Mouse (Mus musculus) spleen, adult 2 months (tissue): Measurements from ENCODE around the gene Rbm44. TPM values are rescaled to one million over a fixed set of nuclear protein-coding genes. Genes with fewer than 3 reads are reported as not detected.

ENCODE experiments used
- DNase-seq, 2 experiments: peaks; one replicate each; pipeline versions ENCODE4 v3.0.0 to v3.0.0-alpha.2; 2012 to 2021; ENCODE audit warnings: low spot score in 2 of 2, low read depth in 1 of 2
- H3K27ac ChIP-seq: fragments of 200-500 bp; 2 replicates; pipeline ENCODE4 v1.5.1; 2012; ENCODE audit warnings: low read length, inconsistent platforms; ENCODE audit not compliant: insufficient read depth
- H3K27me3 ChIP-seq: fragments of 200-500 bp; 2 replicates; pipeline ENCODE4 v1.6.1; 2012; ENCODE audit warnings: mild to moderate bottlenecking, moderate library complexity, low read length, inconsistent platforms; ENCODE audit not compliant: control insufficient read depth, insufficient read depth
- H3K36me3 ChIP-seq: fragments of 200-500 bp; 2 replicates; pipeline ENCODE4 v1.6.1; 2012; ENCODE audit warnings: mild to moderate bottlenecking, low read length, inconsistent platforms; ENCODE audit not compliant: control insufficient read depth, insufficient read depth
- H3K4me1 ChIP-seq: fragments of 200-500 bp; 2 replicates; pipeline ENCODE4 v1.6.1; 2011; ENCODE audit warnings: inconsistent platforms; ENCODE audit not compliant: control insufficient read depth, insufficient read depth, insufficient read length
- H3K4me3 ChIP-seq: fragments of 200-500 bp; 2 replicates; pipeline ENCODE4 v1.5.1; 2011; ENCODE audit warnings: mild to moderate bottlenecking, inconsistent platforms; ENCODE audit not compliant: insufficient read depth, insufficient read length; ENCODE audit errors: extremely low read depth
- CTCF ChIP-seq: fragments of 200-500 bp; IDR thresholded peaks from 2 replicates; pipeline ENCODE4 v1.5.1; 2011; ENCODE audit warnings: mild to moderate bottlenecking, inconsistent platforms; ENCODE audit not compliant: insufficient read depth, insufficient read length, insufficient replicate concordance; ENCODE audit errors: extremely low read depth
- POLR2A ChIP-seq: fragments of 200-500 bp; IDR thresholded peaks from 2 replicates; pipeline ENCODE4 v1.6.1; 2011; ENCODE audit warnings: low read depth, low read length, inconsistent platforms
- WGBS: fragments of 180-500 bp; shearing (Covaris S2); methylation state at CpG from one replicate; pipeline ENCODE4 v1.1.7; 2018; 5-methylcytosine and 5-hydroxymethylcytosine counted together
- polyA plus RNA-seq: library from polyadenylated mRNA; depleted of rRNA; stranded (reverse); fragments of >200 nt; gene quantifications from 2 replicates; pipeline ENCODE4 v1.2.3, GENCODE M21; 2012

The Rbm44 gene
- polyA plus RNA-seq, 1 experiment, result 0.05 TPM

GRCm38 (mm10) chr1:91176871-91177270, 32.0 kb downstream of the Rbm44 start:
- no peak overlapping the region for H3K27ac ChIP-seq
- WGBS, result 76% methylated on average over 4 of the region's 4 CpGs
- H3K4me1 ChIP-seq, result peaks cover 4% of the 10 kb centered on the region; the same call in 1 of the 2 replicates
- no peak for DNase-seq
- H3K36me3 ChIP-seq, result no peaks in the 10 kb centered on the region
- H3K27me3 ChIP-seq, result peaks cover 3% of the 10 kb centered on the region; the same call in 1 of the 2 replicates
- no peak overlapping the region for H3K4me3 ChIP-seq
- TF ChIP-seq POLR2A, result no peak
- TF ChIP-seq CTCF, result no peak

DNA sequence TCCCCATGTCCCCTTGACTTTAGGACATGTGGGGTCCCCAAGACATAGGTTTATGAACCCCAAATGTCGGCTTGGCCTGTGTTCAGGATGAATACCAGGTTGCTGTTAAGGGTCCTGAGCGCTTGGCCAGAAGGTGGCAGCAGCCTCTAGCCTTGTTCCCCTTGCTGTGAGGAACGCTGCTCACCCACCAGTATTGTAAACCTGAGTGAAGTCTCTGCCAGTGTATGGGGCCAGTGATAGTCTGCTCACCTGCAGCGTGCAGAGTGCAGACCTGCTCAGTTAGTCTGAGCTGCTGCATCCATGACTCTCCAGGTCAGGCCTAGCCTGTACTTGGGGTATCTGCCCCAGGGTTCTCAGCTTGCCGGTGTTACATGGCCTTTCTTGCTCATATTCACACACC, 34.2 kb downstream of the Rbm44 start:
- H3K27me3 ChIP-seq, result peaks cover 3% of the 10 kb centered on the region; the same call in 1 of the 2 replicates
- H3K4me3 ChIP-seq, result no peak overlapping the region
- H3K4me1 ChIP-seq, result peaks cover 7% of the 10 kb centered on the region; the same call in 1 of the 2 replicates
- DNase-seq, result peak; percentile 56 to 80
- H3K36me3 ChIP-seq, result no peaks in the 10 kb centered on the region
- TF ChIP-seq POLR2A, result no peak
- peak; percentile 91; the same call in 1 of the 2 replicates for TF ChIP-seq CTCF
- WGBS, result 11% methylated on average over 5 of the region's 5 CpGs
- H3K27ac ChIP-seq, result no peak overlapping the region

GRCm38 (mm10) chr1:91179533-91180173, 34.8 kb downstream of the Rbm44 start, which contains the start of gene Ramp1:
TSS of gene Ramp1 (plus strand) at chr1:91179822.
- H3K36me3 ChIP-seq, result no peaks in the 10 kb centered on the region
- TF ChIP-seq POLR2A (no peak), CTCF (no peak)
- H3K27me3 ChIP-seq, result peaks cover 3% of the 10 kb centered on the region; the same call in 1 of the 2 replicates
- peaks cover 11% of the 10 kb centered on the region; the same call in 1 of the 2 replicates for H3K4me1 ChIP-seq
- peak within 1 kb of the TSS; percentile 30; the same call in 1 of the 2 replicates for H3K27ac ChIP-seq
- under 1% methylated on average over 35 of the region's 37 CpGs for WGBS
- H3K4me3 ChIP-seq, result peak within 1 kb of the TSS; percentile 57
- peak in 1 of 2 experiments; percentile 39 for DNase-seq

DNA sequence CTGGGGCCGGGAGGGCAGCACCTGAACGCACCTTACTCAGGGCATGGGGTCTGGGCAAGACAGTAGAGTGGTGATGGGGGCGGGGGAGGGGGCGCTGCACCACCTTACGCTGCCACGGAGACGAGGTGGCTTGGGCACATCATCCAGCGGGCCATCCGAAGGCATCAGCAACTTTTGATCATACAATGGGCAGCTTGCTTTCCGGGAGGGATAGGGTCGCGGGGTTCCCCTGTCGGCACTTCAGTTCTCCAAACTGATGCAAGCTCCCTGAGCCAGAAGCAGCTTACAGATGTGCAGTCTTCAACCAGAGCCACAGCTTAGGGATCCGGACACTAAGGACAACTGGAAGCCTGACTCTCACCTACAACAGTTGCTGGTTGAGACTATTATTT, 35.3 kb downstream of the Rbm44 start:
- peak overlapping the region; percentile 57 for H3K4me3 ChIP-seq
- no peak for DNase-seq
- no peaks in the 10 kb centered on the region for H3K36me3 ChIP-seq
- peaks cover 3% of the 10 kb centered on the region; the same call in 1 of the 2 replicates for H3K27me3 ChIP-seq
- 1% methylated on average over 14 of the region's 14 CpGs for WGBS
- peaks cover 12% of the 10 kb centered on the region; the same call in 1 of the 2 replicates for H3K4me1 ChIP-seq
- peak overlapping the region; percentile 25; the same call in 1 of the 2 replicates for H3K27ac ChIP-seq
- TF ChIP-seq CTCF, result no peak
- no peak for TF ChIP-seq POLR2A

GRCm38 (mm10) chr1:91180723-91181122, 35.8 kb downstream of the Rbm44 start:
- H3K4me1 ChIP-seq, result peaks cover 12% of the 10 kb centered on the region; the same call in 1 of the 2 replicates
- DNase-seq, result no peak
- no peak for TF ChIP-seq POLR2A
- no peak for TF ChIP-seq CTCF
- H3K4me3 ChIP-seq, result peak overlapping the region; percentile 57; the same call in 1 of the 2 replicates
- no peak overlapping the region for H3K27ac ChIP-seq
- 14% methylated on average over 6 of the region's 6 CpGs for WGBS
- H3K36me3 ChIP-seq, result no peaks in the 10 kb centered on the region
- peaks cover 3% of the 10 kb centered on the region; the same call in 1 of the 2 replicates for H3K27me3 ChIP-seq

- no peak for TF ChIP-seq POLR2A
- no peak for TF ChIP-seq CTCF
- no peak overlapping the region for H3K4me3 ChIP-seq
- H3K4me1 ChIP-seq, result peaks cover 12% of the 10 kb centered on the region; the same call in 1 of the 2 replicates
- no peaks in the 10 kb centered on the region for H3K36me3 ChIP-seq
- DNase-seq, result no peak
- H3K27me3 ChIP-seq, result peaks cover 3% of the 10 kb centered on the region; the same call in 1 of the 2 replicates
- H3K27ac ChIP-seq, result no peak overlapping the region
- 26% methylated on average over 5 of the region's 5 CpGs for WGBS
These were observed 36.4 kb downstream of the Rbm44 start for GRCm38 (mm10) chr1:91181261-91181660.
